In the genomic region with DNA sequence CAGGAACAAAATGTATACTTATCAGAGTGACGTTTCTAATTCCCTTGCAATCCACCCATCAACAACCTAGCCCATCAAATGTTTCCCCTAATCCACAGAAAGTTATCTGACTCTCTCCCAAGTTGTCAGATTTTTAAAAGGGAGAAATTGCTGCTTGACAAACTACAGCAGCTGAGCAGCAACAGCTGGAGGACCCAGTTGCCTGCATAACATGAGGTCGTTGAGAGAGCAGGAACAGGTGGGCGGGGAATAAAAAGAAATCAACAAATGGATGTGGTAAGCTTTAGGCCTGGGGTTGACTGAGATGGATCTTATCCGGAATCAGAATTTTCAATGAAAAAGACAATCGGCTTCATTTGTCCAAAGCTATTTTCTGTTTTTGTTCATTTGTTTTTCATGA, we compare ENCODE assay signal across 14 mouse cellular contexts.
DNase-seq lines count a peak whose midpoint lies in the region; ATAC-seq lines count a peak whose summit lies in the region.
"Had no signal": no experiment of that assay in that cellular context is flagged by ENCODE, and none has a peak within 500 bp of the region (broad histone marks: within the 10 kb centered on the region; RNA-seq: fewer than 3 reads in every experiment).

No protein-coding gene starts in this region.

- H3K9ac ChIP-seq in forebrain, embryonic 13.5 days, result no peak overlapping the region
- H3K9ac ChIP-seq in forebrain, embryonic 12.5 days, result no peak overlapping the region
- H3K9ac ChIP-seq in hindbrain, embryonic 16.5 days (ENCODE audit: low read depth, low read length), result no peak overlapping the region
- H3K9ac ChIP-seq in hindbrain, embryonic 12.5 days, result no peak overlapping the region
- no peak overlapping the region for H3K9ac ChIP-seq in neural tube, embryonic 15.5 days (replicated peaks)
- H3K9ac ChIP-seq: embryonic facial prominence, embryonic 13.5 days; liver, embryonic 13.5 days had no signal

- no peak for ATAC-seq in forebrain, embryonic 13.5 days
- no peak for ATAC-seq in forebrain, embryonic 12.5 days (ENCODE audit: low FRiP score)
- ATAC-seq in hindbrain, embryonic 16.5 days, result no peak
- ATAC-seq in hindbrain, embryonic 12.5 days (ENCODE audit: low FRiP score), result no peak
- ATAC-seq in neural tube, embryonic 15.5 days (ENCODE audit: low FRiP score), result no peak
- ATAC-seq: intestine, embryonic 16.5 days; lung, postnatal 0 days had no signal

- no peak overlapping the region for H3K4me3 ChIP-seq in forebrain, embryonic 13.5 days
- no peak overlapping the region for H3K4me3 ChIP-seq in forebrain, embryonic 12.5 days (replicated peaks)
- H3K4me3 ChIP-seq in hindbrain, embryonic 16.5 days (ENCODE audit: low read length), result no peak overlapping the region
- H3K4me3 ChIP-seq in hindbrain, embryonic 12.5 days, result no peak overlapping the region
- no peak overlapping the region for H3K4me3 ChIP-seq in neural tube, embryonic 15.5 days (replicated peaks)
- H3K4me3 ChIP-seq: embryonic facial prominence, embryonic 13.5 days; liver, embryonic 13.5 days had no signal

- H3K4me2 ChIP-seq in forebrain, embryonic 13.5 days, result peak overlapping the region; percentile 43
- H3K4me2 ChIP-seq in forebrain, embryonic 12.5 days, result no peak overlapping the region
- no peak overlapping the region for H3K4me2 ChIP-seq in hindbrain, embryonic 16.5 days (ENCODE audit: low read length)
- H3K4me2 ChIP-seq in hindbrain, embryonic 12.5 days (replicated peaks), result no peak overlapping the region
- peak overlapping the region; percentile 25; the same call in 1 of the 2 replicates for H3K4me2 ChIP-seq in neural tube, embryonic 15.5 days
- H3K4me2 ChIP-seq: embryonic facial prominence, embryonic 13.5 days; liver, embryonic 13.5 days had no signal

- no peak for DNase-seq in neural tube, embryonic 10.5 days (ENCODE audit: extremely low spot score, low spot score)
- no peak for DNase-seq in adrenal gland, postnatal 4 days (ENCODE audit: low spot score in 2 of 2)
- DNase-seq: cerebellum, adult 18-20 months; kidney, postnatal 10 days; liver, embryonic 13.5 days; thymus, postnatal 25 days had no signal

- H3K27me3 ChIP-seq in forebrain, embryonic 13.5 days, result no peaks in the 10 kb centered on the region
- no peaks in the 10 kb centered on the region for H3K27me3 ChIP-seq in forebrain, embryonic 12.5 days
- no peaks in the 10 kb centered on the region for H3K27me3 ChIP-seq in hindbrain, embryonic 16.5 days (replicated peaks; ENCODE audit: control insufficient read depth, insufficient read depth, low read length)
- no peaks in the 10 kb centered on the region for H3K27me3 ChIP-seq in hindbrain, embryonic 12.5 days
- no peaks in the 10 kb centered on the region for H3K27me3 ChIP-seq in neural tube, embryonic 15.5 days (replicated peaks)

- no peaks in the 10 kb centered on the region; the same call in 1 of the 2 replicates for H3K9me3 ChIP-seq in forebrain, embryonic 13.5 days (replicated peaks)
- H3K9me3 ChIP-seq in forebrain, embryonic 12.5 days, result no peaks in the 10 kb centered on the region
- no peaks in the 10 kb centered on the region for H3K9me3 ChIP-seq in hindbrain, embryonic 16.5 days (ENCODE audit: control insufficient read depth, low read length)
- no peaks in the 10 kb centered on the region for H3K9me3 ChIP-seq in hindbrain, embryonic 12.5 days (replicated peaks)
- no peaks in the 10 kb centered on the region for H3K9me3 ChIP-seq in neural tube, embryonic 15.5 days (replicated peaks)
- H3K9me3 ChIP-seq: embryonic facial prominence, embryonic 13.5 days; liver, embryonic 13.5 days had no signal

- peaks cover 63% of the 10 kb centered on the region for H3K4me1 ChIP-seq in forebrain, embryonic 13.5 days
- peaks cover 53% of the 10 kb centered on the region for H3K4me1 ChIP-seq in forebrain, embryonic 12.5 days
- H3K4me1 ChIP-seq in hindbrain, embryonic 16.5 days (ENCODE audit: control insufficient read depth, insufficient read depth, low read depth, low read length), result peaks cover 22% of the 10 kb centered on the region
- peaks cover 33% of the 10 kb centered on the region for H3K4me1 ChIP-seq in hindbrain, embryonic 12.5 days
- peaks cover 35% of the 10 kb centered on the region for H3K4me1 ChIP-seq in neural tube, embryonic 15.5 days
- H3K4me1 ChIP-seq: liver, embryonic 13.5 days had no signal

- 63% methylated on average over 5 of the region's 5 CpGs for whole genome bisulfite sequencing in forebrain, embryonic 13.5 days
- 66% methylated on average over 5 of the region's 5 CpGs for WGBS in forebrain, embryonic 12.5 days
- 64% methylated on average over 5 of the region's 5 CpGs for WGBS in hindbrain, embryonic 16.5 days
- WGBS in hindbrain, embryonic 12.5 days, result 69% methylated on average over 5 of the region's 5 CpGs
- WGBS in neural tube, embryonic 15.5 days, result 76% methylated on average over 5 of the region's 5 CpGs

- H3K36me3 ChIP-seq in forebrain, embryonic 13.5 days (ENCODE audit: poor library complexity, severe bottlenecking), result no peaks in the 10 kb centered on the region
- H3K36me3 ChIP-seq in forebrain, embryonic 12.5 days (replicated peaks), result no peaks in the 10 kb centered on the region; the same call in 1 of the 2 replicates
- no peaks in the 10 kb centered on the region for H3K36me3 ChIP-seq in hindbrain, embryonic 16.5 days (ENCODE audit: control insufficient read depth, insufficient read depth, low read length)
- H3K36me3 ChIP-seq in hindbrain, embryonic 12.5 days, result no peaks in the 10 kb centered on the region
- H3K36me3 ChIP-seq in neural tube, embryonic 15.5 days, result no peaks in the 10 kb centered on the region
- H3K36me3 ChIP-seq: embryonic facial prominence, embryonic 13.5 days; liver, embryonic 13.5 days had no signal

- H3K27ac ChIP-seq in forebrain, embryonic 13.5 days, result peak overlapping the region; percentile 82
- H3K27ac ChIP-seq in forebrain, embryonic 12.5 days, result no peak overlapping the region; the same call in 1 of the 2 replicates
- H3K27ac ChIP-seq in hindbrain, embryonic 16.5 days (ENCODE audit: low read depth, low read length), result peak overlapping the region; percentile 44; the same call in 1 of the 2 replicates
- no peak overlapping the region for H3K27ac ChIP-seq in hindbrain, embryonic 12.5 days
- H3K27ac ChIP-seq in neural tube, embryonic 15.5 days (replicated peaks), result no peak overlapping the region
- H3K27ac ChIP-seq: embryonic facial prominence, embryonic 13.5 days; liver, embryonic 13.5 days had no signal

Comparison
In these comparisons a context has a peak if more than half of its experiments do, and no peak if none do; other contexts are left out.
1. H3K27ac ChIP-seq: peak in forebrain, embryonic 13.5 days (single experiment) and hindbrain, embryonic 16.5 days (single experiment); none in forebrain, embryonic 12.5 days (single experiment), hindbrain, embryonic 12.5 days (single experiment) and neural tube, embryonic 15.5 days (single experiment).
2. H3K4me2 ChIP-seq: peak in forebrain, embryonic 13.5 days (single experiment) and neural tube, embryonic 15.5 days (single experiment); none in forebrain, embryonic 12.5 days (single experiment), hindbrain, embryonic 16.5 days (single experiment) and hindbrain, embryonic 12.5 days (single experiment).